25 mouse cellular contexts compared by ENCODE assay signal in the genomic region with DNA sequence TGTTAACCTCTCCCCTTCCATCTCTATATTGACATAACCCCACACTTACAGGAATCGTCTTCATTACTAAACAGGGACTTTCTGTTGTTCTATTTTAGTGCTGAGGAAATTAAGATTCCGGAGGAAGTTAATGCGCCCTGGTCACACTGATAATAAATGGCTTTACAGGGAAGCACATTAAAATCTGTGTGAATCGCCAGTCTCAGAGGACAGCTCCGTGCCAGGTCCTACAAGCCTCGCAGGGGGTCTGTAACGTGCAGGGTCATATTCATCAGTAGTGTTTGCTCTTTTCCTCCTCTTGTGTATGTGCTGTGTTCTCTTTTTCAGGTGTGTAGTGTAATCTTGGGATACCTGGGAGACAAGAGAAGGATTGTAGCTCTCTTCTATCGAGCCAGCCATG. TPM values are rescaled to one million over a fixed set of nuclear protein-coding genes. Genes with fewer than 3 reads are reported as not detected.
"Had no signal": no experiment of that assay in that cellular context is flagged by ENCODE, and none has a peak within 500 bp of the region (broad histone marks: within the 10 kb centered on the region; RNA-seq: fewer than 3 reads in every experiment).

No protein-coding gene starts in this region.

- H3K9ac ChIP-seq: neural tube, embryonic 13.5 days; neural tube, embryonic 15.5 days; stomach, embryonic 15.5 days had no signal

- H3K9me3 ChIP-seq: neural tube, embryonic 13.5 days; neural tube, embryonic 15.5 days; stomach, embryonic 15.5 days had no signal

- H3K27ac ChIP-seq: neural tube, embryonic 13.5 days; neural tube, embryonic 15.5 days; stomach, embryonic 15.5 days; stomach, postnatal 0 days had no signal

- DNase-seq: retina, postnatal 1 day; right cerebral cortex, adult 18-20 months; right cerebral cortex, postnatal 14 days; right cerebral cortex, postnatal 25 days; right cerebral cortex, postnatal 4 days; spleen, adult 18-20 months; thymus, adult 18-20 months; thymus, adult 2 months; thymus, postnatal 14 days; thymus, postnatal 25 days; thymus, postnatal 36 days; thymus, postnatal 4 days had no signal

- H3K36me3 ChIP-seq: neural tube, embryonic 13.5 days; neural tube, embryonic 15.5 days; stomach, embryonic 15.5 days had no signal

- H3K4me1 ChIP-seq: neural tube, embryonic 13.5 days; neural tube, embryonic 15.5 days; stomach, embryonic 15.5 days had no signal

- H3K4me2 ChIP-seq: neural tube, embryonic 13.5 days; neural tube, embryonic 15.5 days; stomach, embryonic 15.5 days had no signal

- H3K4me3 ChIP-seq: neural tube, embryonic 13.5 days; neural tube, embryonic 15.5 days; stomach, embryonic 15.5 days had no signal

- H3K27me3 ChIP-seq: neural tube, embryonic 13.5 days; neural tube, embryonic 15.5 days; stomach, embryonic 15.5 days had no signal

RNA-seq across cellular contexts. Expression of gene Chst4, which starts 18.7 kb away (rescaled TPM):
- total RNA-seq: neutrophil, adult 5-6 weeks had no signal
- polyA plus RNA-seq: neural tube, embryonic 13.5 days; neural tube, embryonic 14.5 days; neural tube, embryonic 15.5 days; thymus, postnatal 0 days had no signal

RNA-seq across cellular contexts. Expression of gene Gm21964, which starts 42.8 kb away (rescaled TPM):
- total RNA-seq: neutrophil, adult 5-6 weeks had no signal
- polyA plus RNA-seq: neural tube, embryonic 13.5 days; neural tube, embryonic 14.5 days; neural tube, embryonic 15.5 days; small intestine, adult 2 months; spleen, adult 2 months; stomach, embryonic 14.5 days; stomach, embryonic 15.5 days; stomach, embryonic 16.5 days; stomach, postnatal 0 days; urinary bladder, adult 2 months had no signal

RNA-seq across cellular contexts. Expression of gene Gm17720, which starts 44.3 kb away (rescaled TPM):
- total RNA-seq: neutrophil, adult 5-6 weeks had no signal
- polyA plus RNA-seq: neural tube, embryonic 13.5 days; neural tube, embryonic 14.5 days; neural tube, embryonic 15.5 days; small intestine, adult 2 months; spleen, adult 2 months; stomach, embryonic 14.5 days; stomach, embryonic 15.5 days; stomach, embryonic 16.5 days; stomach, postnatal 0 days; testis, adult 2 months; thymus, adult 2 months; thymus, postnatal 0 days; urinary bladder, adult 2 months had no signal
